Mouse (Mus musculus): ENCODE results near the gene Tmem11. TPM values are rescaled to one million over a fixed set of nuclear protein-coding genes. Genes with fewer than 3 reads are reported as not detected.

Tmem11 gene
- polyA plus RNA-seq, 1 experiment from 2014 or later = 59.8 TPM

Other genes starting within 250 kb of the Tmem11 start
- gene Llgl1, start 179.5 kb downstream of the Tmem11 start, polyA plus RNA-seq (2014; fragmentation: Nextera tagmentation; extraction: Ambion mirVana) = 147 and 153 TPM in 2 replicates
- gene Flii, start 152.0 kb downstream of the Tmem11 start, polyA plus RNA-seq (2014; fragmentation: Nextera tagmentation; extraction: Ambion mirVana) = 74.8 and 81.4 TPM in 2 replicates
- 14.2 and 17.8 TPM in 2 replicates for gene Mief2, start 150.9 kb downstream of the Tmem11 start, polyA plus RNA-seq (2014; fragmentation: Nextera tagmentation; extraction: Ambion mirVana)
- gene Top3a, start 101.9 kb downstream of the Tmem11 start, polyA plus RNA-seq (2014; fragmentation: Nextera tagmentation; extraction: Ambion mirVana) = 23.8 and 25.9 TPM in 2 replicates
- 11.0 and 11.6 TPM in 2 replicates for gene Smcr8, start 101.7 kb downstream of the Tmem11 start, polyA plus RNA-seq (2014; fragmentation: Nextera tagmentation; extraction: Ambion mirVana)
- 70.5 and 71.7 TPM in 2 replicates for gene Shmt1, start 67.6 kb downstream of the Tmem11 start, polyA plus RNA-seq (2014; fragmentation: Nextera tagmentation; extraction: Ambion mirVana)
- gene Dhrs7b, start 48.6 kb downstream of the Tmem11 start, polyA plus RNA-seq (2014; fragmentation: Nextera tagmentation; extraction: Ambion mirVana) = 26.7 and 30.0 TPM in 2 replicates
- gene Natd1, start 35.5 kb upstream of the Tmem11 start, polyA plus RNA-seq (2014; fragmentation: Nextera tagmentation; extraction: Ambion mirVana) = 25.7 and 26.1 TPM in 2 replicates
- gene Map2k3, start 52.8 kb upstream of the Tmem11 start, polyA plus RNA-seq (2014; fragmentation: Nextera tagmentation; extraction: Ambion mirVana) = 47.3 and 51.0 TPM in 2 replicates
- gene Kcnj12, start 143.3 kb upstream of the Tmem11 start, polyA plus RNA-seq (2014; fragmentation: Nextera tagmentation; extraction: Ambion mirVana) = 0.16 TPM in 1 of 2 replicates, not detected in the other
- 0.83 and 1.0 TPM in 2 replicates for gene Tnfrsf13b, start 247.5 kb upstream of the Tmem11 start, polyA plus RNA-seq (2014; fragmentation: Nextera tagmentation; extraction: Ambion mirVana)

Measured in forebrain, embryonic 11.5 days (tissue).